Mouse (Mus musculus) urinary bladder, adult 18-20 months (tissue): ENCODE results near the gene Cacna1a.
A peak's percentile ranks its signal among the peaks of the same experiment; 100 is the strongest.

Source experiments
- DNase-seq, 2 experiments: peaks; one replicate each; pipeline ENCODE4 v3.0.0; 2022; ENCODE audit warnings: low spot score in 2 of 2, mixed read lengths in 2 of 2

Gene Cacna1a

GRCm38 (mm10) chr8:84637946-84638554 lies 249.8 kb downstream of the Cacna1a start:
- DNase-seq, result no peak

- DNase-seq, result no peak
These were observed 250.4 kb downstream of the Cacna1a start for GRCm38 (mm10) chr8:84638555-84639161.

GRCm38 (mm10) chr8:84639162-84640009 lies 251.1 kb downstream of the Cacna1a start:
- peak; percentile 81 to 88 for DNase-seq

DNA sequence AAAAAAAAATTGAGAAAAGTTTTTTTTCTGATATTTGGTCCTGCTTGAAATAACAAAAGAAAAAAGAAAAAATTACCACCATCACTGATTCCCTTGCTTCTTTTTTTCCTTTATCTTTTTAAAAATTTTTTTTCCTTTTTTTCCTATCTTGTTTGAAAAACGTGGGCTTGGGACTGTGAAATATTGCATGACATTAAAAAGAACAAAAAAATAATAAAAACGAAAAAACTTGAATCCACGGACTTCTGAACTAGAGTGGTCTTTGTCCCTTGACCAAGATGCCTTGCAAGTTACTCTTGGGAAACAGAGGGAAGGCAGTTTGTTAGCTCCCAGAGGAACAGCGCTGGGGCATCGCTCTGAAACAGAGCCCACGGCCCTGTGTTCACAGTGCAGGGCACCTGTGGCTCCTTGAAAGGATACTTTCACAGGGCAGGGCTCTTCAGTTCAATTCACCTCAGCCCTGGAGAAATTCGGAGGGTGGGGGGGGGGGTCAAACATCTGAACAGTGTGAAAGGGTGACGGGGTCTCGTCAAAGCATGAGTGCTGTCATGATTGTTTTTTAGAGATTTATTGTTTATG lies 251.9 kb downstream of the Cacna1a start:
- DNase-seq, result no peak

DNA sequence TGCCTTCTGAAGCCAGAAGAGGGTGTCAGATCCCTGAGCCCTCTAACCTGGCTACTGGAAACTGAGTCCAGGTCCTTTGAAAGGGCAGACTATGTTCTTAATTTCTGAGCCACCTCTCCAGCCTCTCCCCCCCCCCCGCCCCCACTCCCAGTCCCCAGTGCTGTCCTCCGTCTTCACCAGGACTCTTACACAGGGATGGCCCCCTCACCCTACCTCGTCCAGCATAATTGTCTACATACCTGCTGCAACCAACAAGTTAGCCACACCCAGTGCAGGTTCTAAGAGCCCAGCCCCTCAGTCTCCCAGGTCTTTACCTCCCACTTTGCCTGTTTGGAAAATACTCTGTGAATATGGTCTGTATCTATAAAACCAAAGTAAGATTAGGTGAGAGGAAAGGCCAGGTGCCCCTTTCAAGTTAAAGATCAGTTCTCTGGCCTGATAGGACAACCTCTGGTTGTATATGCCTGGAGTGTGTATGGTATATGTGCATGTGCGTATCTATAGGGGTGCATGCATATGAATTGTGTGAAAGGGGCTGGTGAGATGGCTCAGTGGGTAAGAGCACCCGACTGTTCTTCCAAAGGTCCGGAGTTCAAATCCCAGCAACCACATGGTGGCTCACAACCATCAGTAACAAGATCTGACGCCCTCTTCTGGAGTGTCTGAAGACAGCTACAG lies 252.5 kb downstream of the Cacna1a start:
- no peak for DNase-seq

DNA sequence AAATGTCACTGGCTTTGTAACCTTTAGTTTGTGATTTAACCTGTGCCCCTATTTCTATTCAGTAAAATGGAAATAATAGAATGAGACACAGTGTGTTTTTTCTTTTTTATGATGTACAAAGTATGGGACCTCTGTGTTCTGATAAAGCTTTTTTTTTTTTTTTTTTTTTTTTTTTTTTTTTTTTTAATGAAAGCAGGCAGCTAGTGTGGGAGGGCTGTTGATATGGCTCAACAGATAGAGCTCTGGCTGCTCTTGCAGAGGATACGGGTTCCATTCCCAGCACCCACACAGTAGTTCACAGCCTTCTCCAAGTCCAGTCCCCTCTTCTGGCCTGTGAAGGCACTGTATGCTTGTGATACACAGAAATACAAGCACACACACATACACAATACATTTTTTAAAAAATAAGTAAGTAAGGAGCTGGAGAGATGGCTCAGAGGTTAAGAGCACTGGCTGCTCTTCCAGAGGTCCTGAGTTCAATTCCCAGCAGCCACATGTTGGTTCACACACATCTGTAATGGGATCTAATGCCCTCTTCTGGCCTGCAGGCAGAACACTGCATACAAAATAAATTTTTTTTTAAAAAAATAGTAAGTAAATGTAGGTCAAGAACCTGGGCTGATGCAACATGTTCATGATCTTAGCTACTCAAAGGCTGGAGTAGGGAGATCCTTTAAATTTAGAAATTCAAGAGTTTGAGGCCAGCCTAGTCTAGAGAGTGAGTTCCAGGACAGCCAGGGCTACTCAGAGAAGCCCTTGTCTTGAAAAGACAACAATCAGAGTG lies 253.5 kb downstream of the Cacna1a start:
- DNase-seq, result no peak

DNA sequence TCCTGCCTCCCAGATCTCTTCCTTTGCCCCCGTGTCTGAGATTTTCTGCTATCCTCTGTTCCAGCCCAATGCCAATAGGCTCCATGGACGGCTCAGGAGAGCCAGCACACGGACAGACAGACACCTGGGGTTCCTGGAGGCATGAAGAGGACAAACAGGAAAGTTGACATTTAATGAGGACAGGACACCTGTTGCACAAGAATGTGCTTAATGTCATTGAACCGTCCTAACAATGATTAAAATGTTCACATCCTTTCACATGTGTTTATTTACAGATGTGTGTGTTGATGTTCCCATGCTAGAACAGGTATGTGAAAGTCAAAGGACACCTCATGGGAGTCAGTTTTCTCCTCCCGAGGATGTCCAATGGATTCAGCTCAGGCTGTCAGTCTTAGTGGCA lies 254.8 kb downstream of the Cacna1a start:
- no peak for DNase-seq

GRCm38 (mm10) chr8:84646800-84647199 lies 258.6 kb downstream of the Cacna1a start:
- no peak for DNase-seq

DNA sequence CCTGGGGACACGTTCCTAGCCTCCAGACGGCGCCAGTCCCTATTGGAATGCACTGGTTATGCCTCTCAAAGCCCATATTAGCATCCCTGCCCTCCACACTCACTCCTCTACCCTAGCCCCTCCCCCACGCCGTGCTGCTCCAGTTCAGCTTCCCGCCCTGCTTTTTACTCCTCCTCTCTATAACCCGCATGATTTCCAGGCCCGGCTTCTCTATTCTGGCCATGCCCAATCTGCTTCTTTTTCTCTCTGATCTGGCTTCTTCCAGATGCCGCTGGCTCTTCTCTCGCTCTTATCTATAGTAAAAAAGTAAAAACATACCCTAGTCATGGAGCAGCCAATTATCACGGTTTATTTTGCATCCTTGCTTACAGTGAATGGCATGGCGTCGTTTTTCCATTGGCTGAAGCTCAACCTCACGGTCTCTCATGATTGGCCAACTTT lies 259.2 kb downstream of the Cacna1a start:
- DNase-seq, result no peak

- no peak for DNase-seq
These were observed 262.0 kb downstream of the Cacna1a start for GRCm38 (mm10) chr8:84650213-84650612.

DNA sequence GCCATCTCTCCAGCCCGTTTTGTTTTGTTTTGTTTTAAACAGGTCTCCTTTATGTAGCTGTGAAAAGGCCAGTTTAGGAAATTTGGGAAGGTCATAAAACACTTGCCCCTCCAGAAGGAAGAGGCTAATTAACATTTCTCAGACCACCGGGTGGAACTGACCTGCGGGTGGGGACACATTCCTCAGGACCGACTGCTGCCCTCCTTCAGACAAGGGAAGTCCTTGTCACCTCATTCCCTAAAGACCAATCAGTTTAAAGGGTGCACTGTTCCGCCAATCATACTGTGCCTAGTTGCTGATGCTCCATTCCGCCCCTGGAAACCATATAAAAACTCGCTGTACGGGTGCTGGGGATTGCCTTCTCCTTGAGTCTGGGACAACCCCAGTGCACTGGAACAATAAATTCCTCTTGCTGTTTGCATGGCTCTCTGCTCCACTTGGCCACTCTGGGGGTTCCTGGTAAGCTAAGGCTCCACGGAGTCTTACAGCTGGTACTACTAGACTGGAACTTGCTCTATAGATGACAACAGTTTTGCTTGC lies 264.9 kb downstream of the Cacna1a start:
- DNase-seq, result no peak

DNA sequence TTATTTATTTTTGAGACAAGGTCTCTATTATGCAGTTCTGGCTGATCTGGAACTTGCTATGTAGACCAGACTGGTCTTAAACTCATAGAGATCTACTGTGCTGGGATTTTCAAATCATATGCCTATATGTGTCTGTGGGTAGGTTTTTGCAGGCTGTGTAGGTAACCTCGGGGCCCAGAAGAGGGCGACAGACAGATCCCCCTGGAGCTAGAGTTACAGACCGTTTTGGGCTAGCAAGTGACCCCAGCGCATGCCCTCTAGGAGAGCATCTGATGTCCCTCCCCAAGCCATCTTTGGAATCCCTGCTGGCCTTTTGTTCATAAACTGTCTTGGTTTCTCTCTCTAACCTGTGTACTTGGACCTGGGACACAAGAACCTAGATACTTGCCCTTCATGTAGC lies 266.4 kb downstream of the Cacna1a start:
- no peak for DNase-seq

- DNase-seq, result no peak
These were observed 267.3 kb downstream of the Cacna1a start for GRCm38 (mm10) chr8:84655336-84656190.

DNA sequence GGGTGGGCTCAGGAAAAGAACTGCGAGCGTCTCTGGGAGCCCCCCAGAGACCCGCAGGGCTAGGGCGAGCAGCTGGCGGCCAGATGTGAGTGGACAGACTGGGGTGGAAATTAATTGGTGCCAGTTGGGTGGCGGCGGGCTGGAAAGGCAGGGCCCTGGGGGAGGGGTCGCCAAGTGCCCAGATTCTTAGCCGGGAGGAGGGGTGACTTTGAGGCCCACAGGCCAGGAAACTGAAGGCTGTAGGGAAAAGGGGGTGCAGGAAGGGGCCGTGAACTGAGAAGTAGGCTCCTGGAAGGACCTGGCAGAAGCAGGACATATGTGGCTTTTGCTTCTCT lies 267.9 kb downstream of the Cacna1a start:
- no peak for DNase-seq

DNA sequence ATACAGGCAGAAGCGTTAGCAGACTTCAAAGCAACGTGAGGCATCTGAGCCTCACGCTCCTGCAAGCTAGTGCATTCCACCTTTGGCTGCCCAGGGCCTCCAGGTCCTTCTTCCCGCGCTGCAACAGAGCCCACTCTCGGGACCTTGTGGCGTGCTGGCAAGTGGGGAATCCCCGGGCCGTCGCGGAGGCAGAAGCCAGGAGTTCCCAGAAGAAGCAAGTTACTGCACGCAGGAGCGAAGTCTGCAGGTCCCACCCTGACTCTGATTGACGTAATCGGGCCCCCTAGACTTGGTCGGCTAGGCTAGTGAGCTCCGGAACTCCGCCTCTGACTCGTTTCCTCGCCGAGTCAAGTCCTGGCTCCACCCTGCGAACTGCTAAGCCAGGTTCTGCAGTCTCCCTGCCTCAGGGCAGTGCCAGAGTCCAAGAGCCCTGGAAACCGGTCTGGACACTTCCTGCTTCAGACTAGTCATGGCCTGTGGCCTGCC lies 268.4 kb downstream of the Cacna1a start:
- DNase-seq, result peak; percentile 75 to 88

DNA sequence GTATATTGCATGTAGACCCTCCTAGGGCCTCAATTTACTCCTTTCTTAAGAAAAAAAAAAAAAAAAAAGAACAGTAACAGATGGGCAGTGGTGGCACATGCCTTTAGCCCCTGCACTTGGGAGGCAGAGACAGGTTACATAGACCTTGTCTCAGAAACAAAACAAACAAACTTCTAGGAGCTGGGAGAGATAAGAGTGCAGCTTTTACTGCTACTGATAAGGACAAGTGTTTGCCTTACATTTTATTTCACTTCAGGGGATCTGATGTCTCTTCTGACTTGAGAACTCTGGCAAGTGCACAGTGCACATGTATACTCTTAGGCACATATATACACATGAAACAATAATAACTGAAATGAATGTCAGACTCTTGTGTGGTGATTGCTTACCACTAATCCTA lies 269.0 kb downstream of the Cacna1a start:
- DNase-seq, result no peak

DNA sequence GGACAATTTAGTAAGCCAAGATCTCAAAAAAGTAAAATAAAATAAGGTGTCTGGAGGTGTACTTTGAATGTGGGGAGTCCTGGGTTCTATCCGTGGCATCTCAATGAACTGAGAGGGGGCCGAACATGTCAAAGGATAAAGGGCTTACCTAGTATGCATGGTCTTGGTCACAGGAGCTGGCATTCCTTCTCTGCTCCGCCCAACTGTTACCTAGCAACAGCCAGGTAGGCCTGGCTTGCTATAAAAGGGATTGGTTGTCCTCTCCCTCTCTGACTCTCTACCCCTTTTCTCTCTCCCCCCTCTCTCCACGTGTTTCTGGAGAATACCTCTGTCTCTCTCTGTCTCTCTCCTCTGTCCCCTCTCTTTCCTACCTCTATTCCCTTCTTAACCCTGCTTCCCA lies 269.4 kb downstream of the Cacna1a start:
- no peak for DNase-seq

DNA sequence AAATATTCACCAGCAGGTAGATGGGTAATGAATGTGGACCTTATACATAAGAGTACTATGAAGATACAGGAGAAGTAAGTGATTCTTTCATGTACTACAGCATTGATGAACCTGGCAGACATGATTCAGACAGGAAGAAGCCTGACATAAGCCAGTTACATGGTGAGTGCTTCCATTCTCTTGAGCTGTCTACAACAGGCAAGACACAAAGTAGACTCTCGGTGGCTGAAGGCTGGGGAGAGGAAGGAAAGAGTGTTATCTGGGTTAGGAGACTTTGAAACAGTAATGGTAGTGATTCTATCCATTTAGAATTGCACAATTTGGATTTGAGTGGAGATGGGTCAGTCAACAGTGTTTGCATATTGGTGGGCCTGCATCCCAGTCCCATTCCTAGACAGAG lies 270.7 kb downstream of the Cacna1a start:
- DNase-seq, result no peak

DNA sequence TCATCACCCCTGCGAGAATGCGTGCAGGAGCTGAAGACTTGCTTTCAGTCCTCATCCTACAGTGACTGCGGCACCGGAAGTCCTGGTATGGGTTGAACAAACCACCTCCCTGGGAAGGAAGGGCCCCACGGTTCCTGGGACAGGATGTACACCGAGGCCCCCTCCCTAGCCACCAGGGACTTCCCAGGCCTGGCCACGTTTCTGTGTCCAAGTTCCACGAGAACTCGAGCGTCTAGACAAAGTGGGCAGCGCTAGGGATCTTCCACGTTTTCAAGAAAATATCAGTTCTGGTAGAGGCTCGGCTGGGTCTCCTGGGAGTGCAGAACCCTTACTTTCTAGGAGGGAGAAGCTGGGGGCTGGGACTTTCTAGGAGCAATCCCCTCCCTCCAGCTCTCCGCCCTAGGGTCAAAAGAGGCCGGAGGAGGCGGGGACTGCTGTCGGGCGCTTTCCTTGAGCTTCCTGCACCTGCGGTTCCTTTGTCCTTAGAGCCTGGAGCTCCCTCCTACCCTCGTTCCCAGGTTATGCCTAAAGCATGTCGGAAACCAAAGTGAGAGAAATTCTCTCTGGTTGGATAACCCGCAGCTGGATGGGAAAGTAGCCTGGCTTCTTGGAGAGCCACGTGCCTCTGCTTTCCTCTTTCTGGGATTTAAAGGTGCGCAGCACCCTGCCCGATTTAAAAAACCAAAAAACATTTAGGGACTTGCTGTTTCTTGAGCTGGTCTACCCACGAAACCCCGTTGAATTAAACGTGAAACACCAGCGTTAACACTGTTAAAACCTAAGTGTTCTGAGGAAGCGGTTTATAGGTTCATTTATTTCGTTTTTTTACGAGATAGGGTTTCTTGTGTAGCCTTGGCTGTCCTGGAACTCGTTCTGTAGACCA lies 271.9 kb downstream of the Cacna1a start:
- DNase-seq, result peak; percentile 63 to 73
